Mouse (Mus musculus): ENCODE measurements around the gene 9430038I01Rik. TPM values are rescaled to one million over a fixed set of nuclear protein-coding genes. Genes with fewer than 3 reads are reported as not detected.

The 9430038I01Rik gene
- total RNA-seq (2023) = 10 to 100 TPM; 14.9 to 16.9 TPM

DNA sequence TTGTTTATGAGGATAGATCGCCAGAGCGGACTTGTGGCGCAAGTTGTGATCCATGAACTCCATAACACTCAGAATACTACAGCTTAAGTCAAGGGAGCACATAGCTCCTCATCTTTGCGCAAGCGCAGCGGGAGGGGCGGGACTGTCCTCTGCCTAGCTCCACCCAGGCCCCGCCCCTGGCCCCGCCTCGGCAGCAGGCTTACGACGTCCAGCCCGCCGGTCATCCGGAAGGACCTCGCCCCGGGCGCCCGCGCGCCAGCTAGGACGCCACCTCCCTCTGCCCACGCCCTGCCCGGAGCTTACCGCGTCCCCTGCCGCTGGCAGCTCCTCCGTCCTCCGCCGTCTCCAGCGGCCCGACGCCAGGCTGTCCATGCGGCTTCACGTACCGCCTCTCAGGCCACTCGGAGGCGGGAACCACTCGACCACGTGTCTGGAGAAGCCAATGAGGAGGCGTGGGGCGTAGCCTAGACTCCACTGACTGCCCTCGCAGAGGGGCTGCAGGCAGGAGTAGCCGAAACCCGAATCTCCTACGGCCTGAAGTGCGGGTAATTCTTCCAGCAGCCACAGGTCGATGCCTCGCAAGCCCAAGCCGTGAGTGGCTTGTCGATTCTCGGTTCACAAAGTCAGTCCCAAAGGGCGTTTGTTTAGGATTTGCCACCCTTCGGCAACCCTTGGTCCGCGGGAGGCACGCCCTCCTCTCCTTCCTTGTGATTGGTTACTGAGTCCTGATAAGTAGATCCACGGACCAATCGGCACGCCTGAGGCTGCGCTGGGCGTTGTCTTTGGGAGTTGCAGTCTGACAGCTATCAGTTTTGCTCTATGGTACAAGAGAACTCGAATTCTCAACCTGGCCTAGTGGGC lies at the start of gene 9430038I01Rik:
TSS of gene 9430038I01Rik (minus strand) at position 426 of the 861 bp plus-strand sequence.

GRCm38 (mm10) chr7:137437440-137438178 lies 27.0 kb upstream of the 9430038I01Rik start, which contains the start of gene Glrx3:
Glrx3 (plus strand) TSS chr7:137437614.

Other genes with a start within 250 kb of the 9430038I01Rik start
- not detected for gene Ebf3, start 96.3 kb downstream of the 9430038I01Rik start, total RNA-seq (2023)
- gene Glrx3, start 26.9 kb upstream of the 9430038I01Rik start, total RNA-seq (2023) = 10 to 100 TPM; 55.3 to 59.2 TPM

Measured in monocyte, adult 59 days (primary cell).